Mouse (Mus musculus) WW6 (cell line): ENCODE measurements around the gene Camkmt.

Source experiments
- DNase-seq: peaks from one replicate; pipeline ENCODE4 v3.0.0-alpha.2; 2013; ENCODE audit warnings: low read depth, low spot score

The Camkmt gene

DNA sequence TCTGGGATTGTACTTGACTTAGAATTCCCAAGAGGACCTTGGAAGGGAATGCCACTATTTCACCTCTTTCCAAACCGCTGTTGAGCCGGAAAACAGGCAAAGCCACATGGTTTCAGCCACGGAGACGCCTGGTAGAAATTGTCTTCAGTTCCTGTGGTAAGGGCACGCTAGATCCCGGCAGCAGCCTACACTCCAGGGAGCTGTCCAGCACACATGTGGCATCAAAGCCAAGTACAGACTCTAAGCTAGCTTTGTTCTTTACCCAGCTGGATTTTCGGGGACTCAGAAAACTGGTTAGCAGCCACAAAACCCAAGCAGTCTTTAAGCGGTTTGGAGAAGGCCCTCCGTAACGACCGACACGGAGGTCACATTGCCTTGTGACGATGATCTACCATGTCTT is 281.7 kb downstream of the Camkmt start:
- DNase-seq = peak; percentile 4

DNA sequence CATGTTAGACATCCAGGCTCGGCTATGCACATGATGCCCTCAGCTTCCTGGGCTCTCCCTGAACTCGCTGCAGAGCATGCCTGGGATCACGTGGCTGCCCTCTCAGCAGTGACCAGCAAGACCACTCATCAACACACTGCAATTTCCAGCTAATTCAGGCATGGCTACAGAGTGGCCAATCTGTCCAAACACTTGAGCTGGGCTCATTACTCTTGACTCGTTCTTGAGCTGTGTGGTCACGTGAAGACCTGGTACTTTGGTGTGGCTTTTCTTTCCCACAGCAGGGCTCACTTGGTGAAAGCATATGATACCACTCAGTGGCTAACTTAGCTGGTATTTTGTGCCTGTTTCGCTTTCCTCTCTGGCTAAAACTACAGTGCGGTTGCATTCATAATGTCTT is 282.2 kb downstream of the Camkmt start:
- DNase-seq = no peak

DNA sequence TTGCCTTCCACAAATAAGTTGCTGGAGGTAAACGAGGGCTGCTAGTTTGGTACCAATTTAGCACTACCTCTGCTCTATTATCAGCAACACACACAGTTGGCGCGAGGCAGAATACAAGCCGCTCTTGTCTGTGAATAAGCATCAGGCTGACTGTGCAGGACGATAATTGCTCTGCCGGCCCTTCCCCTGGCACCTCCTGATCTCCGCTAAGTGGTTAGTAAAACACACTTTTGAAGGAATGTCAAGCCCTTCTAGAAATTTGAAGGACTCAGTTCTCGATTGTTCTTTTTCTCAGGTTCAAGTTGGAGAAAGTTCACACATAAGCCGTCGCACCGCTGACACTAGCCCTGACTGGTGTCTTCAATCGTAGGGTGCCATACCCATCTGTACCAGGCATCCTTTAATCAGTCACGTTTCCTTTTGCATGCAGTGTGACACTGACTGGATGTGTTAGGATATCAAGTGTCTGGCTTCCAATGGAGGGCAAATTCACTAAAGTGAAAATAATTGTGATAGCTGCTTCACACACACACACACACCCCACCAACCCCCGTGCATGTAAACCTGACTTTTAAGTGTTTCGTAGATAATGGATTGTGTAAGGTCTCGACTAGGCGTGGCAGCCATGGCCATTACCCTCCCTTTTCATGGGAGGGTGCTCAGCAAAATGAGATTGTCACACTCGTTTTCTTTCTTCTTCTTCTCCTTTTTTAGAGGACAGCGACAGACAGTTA is 283.9 kb downstream of the Camkmt start:
- DNase-seq = no peak

DNA sequence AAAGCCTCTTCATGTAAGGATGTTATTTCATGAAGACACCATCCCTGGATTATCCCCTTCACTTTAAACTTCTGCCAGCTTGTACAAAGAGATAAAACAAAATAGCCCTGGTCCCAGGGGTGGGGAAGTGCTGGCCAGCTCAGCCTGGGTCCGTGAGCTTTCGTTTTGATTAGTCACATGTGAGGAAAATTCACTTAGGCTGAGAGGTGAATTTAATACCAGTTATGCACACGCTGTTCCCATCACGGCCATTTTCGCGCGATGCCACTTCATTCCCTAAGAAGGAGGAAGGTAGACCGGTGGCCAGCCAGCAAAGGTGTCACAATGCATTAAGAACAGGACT is 284.5 kb downstream of the Camkmt start:
- DNase-seq = no peak

DNA sequence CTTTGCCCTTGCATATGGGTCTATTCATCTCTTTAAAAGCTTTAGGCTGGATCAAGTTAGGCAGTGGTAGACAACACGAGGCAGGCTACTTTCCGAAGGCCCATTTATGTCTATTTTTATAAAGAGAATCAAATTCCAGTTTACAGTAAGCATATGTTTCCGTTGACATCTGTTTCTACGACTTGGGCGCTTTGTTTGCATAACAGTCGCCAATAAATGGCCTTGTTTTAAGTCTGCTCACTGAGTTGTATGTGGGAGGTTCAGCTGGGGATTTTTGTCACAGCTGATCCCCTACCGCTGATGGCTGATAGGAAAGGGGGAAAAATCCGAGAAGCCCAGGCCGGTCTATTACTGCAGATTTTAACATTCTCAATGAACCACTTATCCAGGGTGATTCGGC is 285.2 kb downstream of the Camkmt start:
- DNase-seq = no peak

DNA sequence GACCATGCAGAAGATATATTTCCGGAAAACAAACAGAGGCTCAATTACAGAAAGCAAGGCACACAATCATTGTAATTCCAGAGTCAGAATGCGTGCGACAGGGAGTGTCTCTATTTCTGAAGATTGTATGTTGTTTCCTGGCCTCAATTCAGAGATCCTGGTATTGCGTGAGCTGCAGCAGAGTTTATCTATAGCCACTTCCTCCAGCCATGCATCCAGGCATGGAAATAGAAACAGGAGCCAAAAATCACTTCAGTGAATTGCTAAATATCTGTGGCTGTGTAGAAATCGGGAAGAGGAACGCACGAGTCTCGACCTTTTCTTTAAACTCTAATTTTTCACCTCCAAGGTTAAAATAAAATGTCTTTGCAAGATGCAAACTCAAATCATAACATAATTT is 287.1 kb downstream of the Camkmt start:
- no peak for DNase-seq

DNA sequence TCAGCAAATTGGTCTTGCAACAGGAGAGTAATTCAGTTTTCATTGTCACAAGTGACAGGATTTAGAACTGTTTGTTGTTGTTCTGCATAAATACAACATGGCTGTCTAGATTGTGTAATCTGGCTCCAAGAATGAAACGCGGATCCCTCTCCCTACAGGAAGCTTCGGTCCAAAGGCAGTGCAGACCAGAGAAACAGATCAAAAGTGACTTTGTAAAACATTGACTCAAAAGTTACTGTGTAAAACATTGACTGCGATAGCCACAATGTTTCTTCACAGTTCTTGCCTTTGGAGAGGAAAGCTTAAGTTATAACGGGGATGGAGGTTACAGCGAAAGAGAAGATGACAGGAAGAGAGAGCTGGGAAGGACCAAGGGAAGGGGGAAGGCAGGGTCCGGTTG is 288.7 kb downstream of the Camkmt start:
- no peak for DNase-seq

DNA sequence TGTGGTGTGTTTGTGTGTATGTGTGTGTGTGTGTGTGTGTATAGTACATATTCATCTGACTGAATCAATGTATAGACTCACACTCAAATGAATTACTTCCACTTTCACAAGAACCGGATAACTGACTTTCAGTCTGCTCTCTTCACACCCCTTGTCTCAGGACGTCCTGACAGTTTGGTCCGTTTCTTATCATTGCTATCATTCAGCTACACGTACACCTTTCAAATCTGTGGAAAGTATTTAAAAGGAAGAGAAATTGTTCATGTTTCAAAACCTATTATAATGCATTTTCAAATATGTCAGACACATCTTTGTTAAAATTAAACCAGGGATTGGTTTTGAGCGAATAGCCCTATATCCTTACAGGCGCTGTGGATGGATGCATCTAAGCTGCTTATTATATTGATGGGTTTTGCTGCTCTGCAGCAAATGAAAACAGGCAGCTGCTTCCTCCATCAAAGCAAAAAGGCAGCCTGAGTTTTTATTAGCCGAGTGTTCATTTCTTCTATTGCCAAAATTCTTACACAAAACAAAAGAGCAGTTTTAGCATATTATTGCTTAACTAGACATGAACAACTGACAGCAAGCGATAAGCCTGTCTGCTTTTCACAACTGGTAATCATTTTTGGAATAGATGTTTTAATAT is 291.3 kb downstream of the Camkmt start:
- no peak for DNase-seq

DNA sequence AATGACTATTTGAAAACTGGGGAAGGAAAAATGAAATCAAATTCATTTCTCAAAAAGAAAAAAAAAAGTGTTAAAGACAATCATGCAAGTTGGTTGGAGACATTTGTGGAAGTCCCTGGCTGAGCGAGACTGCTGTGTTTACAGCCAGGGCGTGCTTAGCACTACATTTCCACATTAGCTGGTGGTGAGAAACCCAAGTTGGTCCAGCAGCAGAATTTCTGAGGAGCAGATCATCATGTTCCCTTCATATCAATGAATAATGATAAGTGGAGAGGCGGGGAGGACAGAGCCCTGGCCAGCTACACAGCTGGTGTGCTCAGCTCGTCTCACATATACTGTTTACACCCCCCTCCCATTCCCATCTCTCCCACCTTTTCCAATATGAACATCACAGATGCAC is 292.0 kb downstream of the Camkmt start:
- no peak for DNase-seq

DNA sequence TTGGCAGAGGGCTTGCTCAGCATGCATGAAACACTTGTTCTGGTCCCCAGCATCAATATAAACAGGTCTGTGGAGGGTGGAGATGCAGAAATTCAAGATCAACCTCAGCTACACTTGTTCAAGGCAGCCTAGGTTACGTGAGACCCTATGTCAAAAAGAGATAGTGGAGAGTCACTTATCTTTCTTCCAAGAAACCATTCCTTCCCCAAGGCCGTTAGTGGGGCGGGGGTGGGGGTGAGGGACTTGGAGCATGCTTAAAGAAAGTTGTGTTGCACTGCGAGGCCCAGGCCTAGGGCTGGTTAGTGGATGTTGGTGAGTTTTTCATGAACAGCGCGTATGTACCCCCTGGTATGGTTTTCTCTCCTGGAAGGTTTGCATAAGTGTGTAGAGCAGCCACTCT is 292.6 kb downstream of the Camkmt start:
- DNase-seq = no peak

DNA sequence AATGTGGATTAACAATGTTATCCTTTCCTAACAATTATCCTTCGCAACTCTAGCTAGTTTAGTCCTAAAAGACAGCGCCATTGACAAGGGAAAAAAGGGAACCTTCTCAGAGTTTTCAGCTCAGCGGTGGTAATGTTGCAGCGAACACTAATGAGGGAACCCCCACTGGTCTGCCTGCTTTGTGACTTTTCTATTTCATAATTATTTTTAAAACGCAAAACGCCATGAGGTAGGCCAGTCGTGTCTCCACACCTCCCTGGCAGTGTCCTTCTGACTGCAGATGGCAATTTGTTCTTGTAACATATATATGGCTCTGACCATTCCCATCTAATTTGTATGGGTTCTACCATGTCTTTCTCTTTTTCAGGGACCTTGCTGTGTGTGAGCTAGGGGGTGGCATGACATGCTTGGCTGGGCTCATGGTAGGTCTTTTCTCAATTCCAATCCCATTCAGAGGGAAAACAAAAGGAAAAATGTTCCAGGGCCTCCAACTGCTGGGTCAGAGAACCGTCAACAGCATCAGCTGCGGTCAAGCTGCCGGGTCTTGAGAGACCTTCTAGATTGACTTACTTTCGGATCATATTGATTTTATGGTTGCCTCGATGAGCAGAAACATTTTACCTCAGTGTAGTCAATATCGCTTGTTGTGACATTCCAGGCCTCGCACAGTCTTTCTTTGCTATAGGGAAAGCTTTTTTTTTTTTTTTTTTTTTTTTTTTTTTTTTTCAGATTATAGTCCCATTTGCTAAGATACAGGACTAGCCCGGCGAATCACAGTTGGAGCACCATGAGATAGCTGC is 302.9 kb downstream of the Camkmt start:
- no peak for DNase-seq

DNA sequence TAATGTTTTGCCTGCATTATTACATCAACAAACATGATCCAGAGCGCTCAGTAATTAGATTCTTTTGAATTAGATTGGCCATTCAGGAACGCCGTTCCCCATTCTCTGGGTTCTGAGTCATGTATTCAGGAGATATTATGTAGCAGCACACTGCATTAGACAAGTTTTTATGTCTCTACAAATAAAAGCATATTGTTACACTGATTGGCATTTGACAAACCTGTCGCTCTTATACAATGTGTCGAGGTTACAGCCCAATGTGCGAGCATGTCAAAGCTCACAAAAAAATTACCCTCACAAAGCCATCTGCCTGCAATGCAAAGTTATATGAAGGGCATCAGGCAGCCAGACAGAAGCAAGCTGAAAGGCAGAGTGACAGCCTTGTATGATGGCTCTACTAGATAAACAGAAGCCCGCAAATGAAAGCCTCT is 303.6 kb downstream of the Camkmt start:
- DNase-seq = no peak

DNA sequence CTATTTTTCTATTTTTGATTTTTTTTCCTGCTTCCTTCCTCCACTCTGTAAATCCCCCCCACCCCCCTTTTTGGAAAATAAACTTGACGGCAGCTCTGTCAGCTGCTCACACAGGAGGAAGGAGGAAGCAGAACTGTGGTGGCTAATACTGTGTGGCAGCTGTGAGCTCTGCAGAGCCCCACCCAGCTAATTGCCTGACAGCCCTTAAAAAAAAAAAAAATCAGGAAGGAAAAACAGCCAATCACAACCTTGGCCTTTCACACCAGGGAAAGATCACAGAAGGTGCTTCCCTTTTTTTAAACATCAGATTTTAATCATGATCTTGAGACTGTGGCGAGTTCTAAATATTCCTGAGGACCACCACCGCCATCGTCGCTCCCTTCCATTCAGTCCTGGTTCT is 305.1 kb downstream of the Camkmt start:
- DNase-seq = no peak

DNA sequence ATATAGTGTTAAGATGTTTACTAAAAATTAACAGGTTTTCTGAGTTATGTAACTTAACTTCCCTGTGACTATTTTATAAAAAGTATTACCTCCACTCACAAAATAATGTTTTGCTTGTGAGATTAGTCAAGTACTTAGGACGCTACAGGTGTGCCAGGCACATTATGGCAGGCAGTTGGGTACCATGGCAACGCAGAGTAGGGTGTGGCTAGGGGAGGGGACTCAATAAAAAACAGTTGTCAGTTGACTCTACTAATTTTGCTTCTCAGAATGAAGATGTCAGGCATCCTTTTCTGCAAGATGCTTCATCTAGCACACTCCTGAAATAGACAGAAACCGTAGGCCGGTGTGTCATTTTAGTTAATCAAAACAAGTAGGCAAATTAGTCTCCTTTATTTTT is 310.4 kb downstream of the Camkmt start:
- no peak for DNase-seq

DNA sequence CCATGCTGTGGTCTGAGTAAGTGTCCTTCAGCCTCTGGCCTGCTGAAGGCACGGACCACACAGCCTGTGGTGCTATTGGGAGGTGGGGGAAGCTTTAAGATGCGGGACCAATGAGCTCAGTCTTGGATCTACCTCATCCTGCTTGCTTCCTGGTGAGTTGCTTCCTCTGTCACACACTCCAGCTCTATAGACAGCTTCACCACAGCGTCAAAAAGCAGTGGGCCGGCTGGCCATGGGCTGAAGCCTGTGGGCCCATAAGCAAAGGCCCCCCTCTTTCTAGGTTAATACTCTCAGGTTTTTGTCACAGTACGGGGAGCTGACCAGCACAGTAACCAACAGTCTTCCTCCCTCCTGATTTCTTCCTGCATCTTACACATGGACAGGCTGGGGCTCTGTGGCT is 314.8 kb downstream of the Camkmt start:
- DNase-seq = no peak

DNA sequence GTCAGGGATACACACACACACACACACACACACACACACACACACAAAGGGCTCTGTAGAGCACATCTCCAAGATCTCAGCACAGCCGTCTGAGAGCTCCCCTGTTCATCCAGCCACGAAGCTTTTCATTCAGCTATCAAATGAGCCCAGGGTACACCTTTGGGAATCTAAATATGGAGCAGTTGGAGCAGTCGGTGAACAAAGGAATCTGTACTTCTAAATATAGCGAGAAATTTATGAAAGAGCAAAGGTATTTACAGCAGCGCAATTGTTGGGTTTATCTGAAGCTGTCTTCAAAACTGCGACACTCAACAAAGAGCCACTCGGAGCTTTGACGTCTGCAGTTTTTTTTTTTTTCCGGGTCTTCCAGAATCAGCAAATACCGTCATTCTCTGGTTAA is 315.8 kb downstream of the Camkmt start:
- no peak for DNase-seq

DNA sequence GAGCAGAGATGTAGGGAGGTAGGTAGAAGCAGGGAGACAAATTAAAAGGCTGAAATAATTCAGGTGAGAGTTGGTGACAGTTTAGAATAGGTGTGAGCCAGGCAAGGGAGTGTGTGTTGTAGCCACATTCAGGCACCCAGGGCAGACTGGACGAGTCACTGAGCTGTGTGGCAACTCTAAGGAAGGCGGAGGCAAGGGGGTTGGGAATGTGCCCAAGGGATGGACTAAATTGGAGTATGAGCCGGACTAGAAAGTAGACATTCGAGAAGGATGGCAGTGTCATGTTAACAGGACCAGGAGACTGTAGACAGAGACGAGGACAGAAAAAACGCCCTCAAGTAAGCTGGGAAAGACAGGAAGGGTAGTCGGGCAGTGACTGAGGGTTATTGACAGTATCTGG is 338.5 kb downstream of the Camkmt start:
- DNase-seq = no peak

DNA sequence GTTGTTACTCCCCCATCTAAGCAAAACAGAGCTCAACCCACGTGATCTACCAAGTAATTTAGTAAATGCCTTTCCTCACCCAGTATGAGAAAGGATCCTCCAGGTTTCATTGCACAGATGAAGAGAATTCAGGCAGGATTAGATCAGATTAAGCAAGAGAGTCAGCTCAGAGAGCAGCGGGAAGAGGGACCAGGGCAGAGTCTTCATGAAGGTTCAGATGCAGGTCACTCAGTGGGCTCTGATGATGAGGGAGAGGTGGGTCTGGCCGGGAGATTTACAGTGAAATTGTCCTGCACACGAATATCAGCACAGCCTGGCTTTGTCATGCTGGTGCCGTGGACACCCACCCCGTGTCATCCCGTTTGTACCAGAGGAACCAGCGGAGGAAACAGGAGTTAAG is 342.6 kb downstream of the Camkmt start:
- DNase-seq = no peak

DNA sequence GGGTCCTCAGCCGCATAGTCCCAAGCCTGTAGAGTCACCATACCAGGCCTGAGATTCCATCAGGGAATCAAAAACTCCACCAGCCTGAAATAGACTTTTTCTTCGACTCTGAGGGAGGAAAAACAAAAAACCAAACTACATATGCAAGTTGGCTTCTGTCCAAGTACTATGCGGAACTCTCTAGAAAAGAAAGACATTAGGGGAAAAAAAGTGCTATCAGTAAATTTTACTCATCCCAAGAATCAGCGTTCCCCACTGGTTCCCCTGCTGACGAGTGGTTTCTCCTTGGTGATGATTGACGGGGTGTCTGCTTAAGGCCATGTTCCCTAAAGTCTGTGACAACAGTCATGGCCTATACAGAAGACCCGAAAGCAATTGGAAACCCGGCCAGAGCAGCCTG is 352.7 kb downstream of the Camkmt start:
- DNase-seq = no peak

DNA sequence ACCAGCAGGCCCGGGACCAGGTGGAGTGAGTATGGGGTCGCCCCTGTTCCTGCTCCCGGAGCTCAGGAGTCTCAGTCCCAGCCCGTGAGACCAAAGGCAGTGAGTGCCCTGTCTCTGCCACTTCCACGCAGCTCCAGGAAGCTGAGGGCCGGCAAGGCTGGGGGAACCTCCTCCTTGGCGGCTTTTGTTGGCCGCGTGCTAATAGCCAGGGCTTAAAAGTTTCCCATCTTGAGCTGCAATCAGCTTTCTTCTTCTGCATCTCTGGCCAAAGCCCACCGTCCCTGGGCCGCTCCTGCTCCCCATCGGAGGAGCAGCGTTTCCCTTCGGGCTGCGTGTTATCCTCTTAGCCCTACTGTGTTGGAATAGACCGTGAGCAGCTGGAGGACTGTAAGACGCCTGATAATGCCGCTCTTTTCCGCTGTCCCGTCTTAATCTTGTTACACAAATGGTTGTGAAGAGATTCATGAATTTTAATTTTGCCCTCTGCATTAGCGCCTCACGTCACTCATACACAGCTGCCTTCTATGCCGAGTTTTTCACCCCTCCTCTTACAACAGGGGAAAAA is 364.1 kb downstream of the Camkmt start:
- no peak for DNase-seq

DNA sequence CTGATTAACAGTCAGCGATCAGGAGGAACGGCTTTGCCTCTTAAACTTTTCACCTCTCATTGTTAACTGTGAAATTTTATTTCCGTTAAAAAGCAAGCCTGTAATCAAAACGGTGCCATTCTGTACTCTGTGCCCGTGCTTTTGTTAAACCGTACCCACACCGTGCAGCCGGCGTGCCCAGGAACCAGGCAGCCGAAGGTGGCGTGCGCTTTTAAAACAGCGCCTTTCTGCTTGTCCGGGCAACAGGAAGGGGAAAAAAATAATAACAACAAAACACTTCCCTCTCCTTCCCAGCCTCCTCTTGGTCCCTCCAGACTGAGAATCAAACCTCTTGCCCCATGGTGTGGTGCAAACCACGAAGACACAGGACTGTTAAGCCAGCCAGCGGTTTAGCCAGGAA is 364.7 kb downstream of the Camkmt start:
- no peak for DNase-seq

DNA sequence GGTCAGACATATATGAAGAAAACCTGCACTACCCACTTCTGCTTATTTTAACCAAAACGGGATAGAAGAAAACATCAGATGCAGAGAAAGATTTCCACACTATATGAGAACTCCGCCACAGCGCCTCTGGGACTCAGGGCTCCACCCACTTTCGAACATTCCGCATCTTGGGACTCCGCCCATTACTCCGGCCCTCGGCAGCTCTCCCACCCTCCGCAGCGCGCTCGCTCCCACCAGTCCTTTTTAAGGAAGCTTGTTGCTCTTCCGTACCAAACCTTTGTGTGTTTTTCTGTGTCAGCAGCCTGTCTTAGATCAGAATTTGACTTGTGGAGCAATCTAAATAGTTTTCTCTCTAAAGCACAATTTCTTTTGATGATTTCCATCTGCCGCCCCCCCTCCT is 367.7 kb downstream of the Camkmt start:
- DNase-seq = peak; percentile 45

DNA sequence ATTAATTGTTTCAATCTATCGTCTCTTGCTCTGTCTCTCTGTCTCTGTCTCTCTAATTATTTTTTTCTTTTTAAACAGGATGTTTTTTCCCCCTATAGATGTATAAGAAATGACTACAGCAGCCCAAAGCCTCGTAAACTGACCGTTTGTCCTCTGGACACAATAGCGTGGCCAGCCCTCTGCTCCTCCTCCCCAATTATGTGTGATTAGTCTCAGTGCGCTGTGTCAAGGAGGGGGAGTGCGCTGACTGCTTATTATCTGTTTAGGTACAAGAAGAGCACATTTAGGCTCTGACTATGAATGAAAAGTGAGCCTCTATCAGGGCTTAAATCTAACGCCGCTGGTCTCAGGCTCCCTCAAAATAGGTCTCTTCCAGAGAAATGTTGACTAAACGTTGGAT is 368.2 kb downstream of the Camkmt start:
- DNase-seq = no peak
